ENCODE assay signal across 11 mouse cellular contexts in the genomic region with DNA sequence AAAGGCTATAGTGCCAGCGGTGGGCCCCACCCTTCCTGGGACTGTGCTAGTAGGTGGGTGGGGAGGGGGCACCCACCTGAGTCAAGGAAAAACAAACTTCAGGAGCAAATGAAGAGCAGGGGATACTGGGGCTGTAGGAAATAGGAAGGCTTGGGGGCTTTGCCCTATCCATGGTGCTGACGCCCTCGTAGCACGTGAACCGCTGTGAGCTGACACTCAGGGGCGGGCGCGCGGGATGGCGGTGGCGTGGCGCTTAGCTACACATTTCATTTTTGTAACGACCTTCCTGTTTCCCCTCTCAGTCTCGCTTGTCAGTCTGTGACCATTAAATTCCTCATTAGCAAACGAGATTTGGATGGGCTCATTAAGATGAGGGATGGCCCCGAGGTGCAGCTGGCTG. TPM values are rescaled to one million over a fixed set of nuclear protein-coding genes. Genes with fewer than 3 reads are reported as not detected.
DNase-seq lines count a peak whose midpoint lies in the region; ATAC-seq and TF ChIP-seq lines count a peak whose summit lies in the region.
"Had no signal": no experiment of that assay in that cellular context is flagged by ENCODE, and none has a peak within 500 bp of the region (broad histone marks: within the 10 kb centered on the region; RNA-seq: fewer than 3 reads in every experiment).

No protein-coding gene starts in this region.

- no peak for TF ChIP-seq POLR2A in brain, embryonic 14.5 days (IDR thresholded peaks at IDR 0.05; ENCODE audit: borderline replicate concordance, extremely low read depth, insufficient read depth, insufficient read length, poor library complexity, severe bottlenecking)

- peak; percentile 78 to 82 for DNase-seq in kidney, postnatal 4 days
- DNase-seq in kidney, postnatal 14 days, result no peak
- peak; percentile 40 for DNase-seq in brain, embryonic 14.5 days (ENCODE audit: low read depth)
- no peak for DNase-seq in right cerebral cortex, postnatal 14 days
- DNase-seq in spleen, adult 18-20 months, result no peak
- DNase-seq in layer of hippocampus, postnatal 10 days (ENCODE audit: low spot score in 2 of 2), result no peak
- DNase-seq: thymus, adult 2 months had no signal

- peak; percentile 31 to 34; a peak in 2 of 4 replicates for ATAC-seq in hematopoietic stem cell, adult 5-6 weeks (replicated peaks in 1 of 2; ENCODE audit: insufficient read depth in 1 of 2, low FRiP score in 2 of 2, low TSS enrichment in 1 of 2, low read depth in 1 of 2, poor library complexity in 2 of 2, severe bottlenecking in 2 of 2)
- ATAC-seq in midbrain, embryonic 16.5 days, result peak; percentile 43; the same call in 1 of the 2 replicates
- ATAC-seq: intestine, embryonic 15.5 days had no signal

- no peak for TF ChIP-seq CTCF in brain, embryonic 14.5 days (IDR thresholded peaks at IDR 0.05; ENCODE audit: borderline replicate concordance, extremely low read depth, insufficient read depth, insufficient read length)

- peak overlapping the region; percentile 22; the same call in 1 of the 2 replicates for H3K9ac ChIP-seq in midbrain, embryonic 16.5 days (ENCODE audit: low read depth, low read length)
- H3K9ac ChIP-seq: intestine, embryonic 15.5 days had no signal

- peak overlapping the region; percentile 26 for H3K4me2 ChIP-seq in midbrain, embryonic 16.5 days (ENCODE audit: low read length)
- H3K4me2 ChIP-seq: intestine, embryonic 15.5 days had no signal

- 5% methylated on average over 16 of the region's 16 CpGs for WGBS in midbrain, embryonic 16.5 days

- H3K27me3 ChIP-seq in midbrain, embryonic 16.5 days (ENCODE audit: control insufficient read depth, insufficient read depth, low read depth, low read length), result no peaks in the 10 kb centered on the region; the same call in 1 of the 2 replicates

- H3K4me3 ChIP-seq in midbrain, embryonic 16.5 days (ENCODE audit: low read depth, low read length), result no peak overlapping the region
- H3K4me3 ChIP-seq: intestine, embryonic 15.5 days had no signal

- no peaks in the 10 kb centered on the region for H3K9me3 ChIP-seq in midbrain, embryonic 16.5 days (replicated peaks; ENCODE audit: control insufficient read depth, low read length, poor library complexity, severe bottlenecking)
- H3K9me3 ChIP-seq: intestine, embryonic 15.5 days had no signal

- H3K4me1 ChIP-seq in midbrain, embryonic 16.5 days (ENCODE audit: control insufficient read depth, insufficient read depth, low read length), result peaks cover 11% of the 10 kb centered on the region; the same call in 1 of the 2 replicates
- H3K4me1 ChIP-seq: intestine, embryonic 15.5 days had no signal

- no peaks in the 10 kb centered on the region for H3K36me3 ChIP-seq in midbrain, embryonic 16.5 days (ENCODE audit: control insufficient read depth, insufficient read depth, low read length)
- H3K36me3 ChIP-seq: intestine, embryonic 15.5 days had no signal

- H3K27ac ChIP-seq in midbrain, embryonic 16.5 days (ENCODE audit: low read length), result no peak overlapping the region
- H3K27ac ChIP-seq: intestine, embryonic 15.5 days; macrophage had no signal

RNA-seq across cellular contexts. Expression of a gene that starts 15.8 kb away (rescaled TPM):
- 1,736 and 1,742 TPM in 2 replicates for polyA plus RNA-seq in brain, embryonic 14.5 days (2012; rRNA removed)
- total RNA-seq in hematopoietic stem cell, adult 5-6 weeks (2017), result 3,442 and 3,720 TPM in 2 replicates
- 641 and 649 TPM in 2 replicates for polyA plus RNA-seq in midbrain, embryonic 16.5 days (2015; fragmentation: Nextera tagmentation; extraction: Ambion mirVana)
- total RNA-seq in layer of hippocampus, postnatal 10 days (2021), result 1,000 to 10,000 TPM; 1,016 to 1,166 TPM

RNA-seq across cellular contexts. Expression of a gene that starts 22.7 kb away (rescaled TPM):
- polyA plus RNA-seq in brain, embryonic 14.5 days (2012; rRNA removed), result 17.8 and 25.4 TPM in 2 replicates
- 3.0 and 3.3 TPM in 2 replicates for total RNA-seq in hematopoietic stem cell, adult 5-6 weeks (2017)
- polyA plus RNA-seq in midbrain, embryonic 16.5 days (2015; fragmentation: Nextera tagmentation; extraction: Ambion mirVana), result 29.2 and 30.9 TPM in 2 replicates
- total RNA-seq in layer of hippocampus, postnatal 10 days (2021), result 10 to 100 TPM; 27.3 to 28.7 TPM

Comparison
In these comparisons a context has a peak if more than half of its experiments do, and no peak if none do; other contexts are left out.
1. DNase-seq: peak in kidney, postnatal 4 days (2 of 2) and brain, embryonic 14.5 days (single experiment); none in kidney, postnatal 14 days (single experiment), right cerebral cortex, postnatal 14 days (single experiment), spleen, adult 18-20 months (0 of 2) and layer of hippocampus, postnatal 10 days (0 of 2).